15 mouse cellular contexts compared by ENCODE assay signal in the genomic region with DNA sequence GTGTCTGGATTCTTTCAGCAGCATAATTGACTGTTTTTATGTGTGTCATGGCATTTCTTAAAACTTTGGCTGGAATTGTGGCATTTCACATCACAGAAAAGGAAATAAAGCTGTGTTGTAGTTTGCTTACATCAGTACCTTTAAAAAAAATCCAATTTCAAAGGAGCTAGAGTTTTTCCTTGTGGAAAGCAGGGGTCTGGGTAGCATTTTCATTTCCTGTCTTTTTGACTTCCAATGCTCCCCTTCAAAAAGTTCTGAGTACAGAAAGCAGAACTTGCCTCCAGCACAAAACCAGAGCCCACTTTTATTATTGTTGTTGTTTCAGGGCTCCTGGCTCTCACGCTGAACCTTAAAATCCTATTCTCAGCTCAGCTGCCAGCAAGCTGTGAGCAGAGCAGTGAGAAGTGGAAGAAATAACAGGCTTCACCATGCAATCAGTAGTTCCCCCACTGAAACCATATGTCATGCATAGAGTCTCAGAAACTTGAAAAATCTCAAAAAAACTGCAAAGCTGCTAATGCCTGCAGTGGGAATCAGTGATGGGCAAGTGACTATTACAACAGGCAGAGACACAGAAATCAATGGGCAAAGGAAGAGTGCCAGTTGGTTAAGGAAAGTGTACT.
A peak's percentile ranks its signal among the peaks of the same experiment; 100 is the strongest.
DNase-seq lines count a peak whose midpoint lies in the region; ATAC-seq and TF ChIP-seq lines count a peak whose summit lies in the region.
"Had no signal": no experiment of that assay in that cellular context is flagged by ENCODE, and none has a peak within 500 bp of the region (broad histone marks: within the 10 kb centered on the region; RNA-seq: fewer than 3 reads in every experiment).

No protein-coding gene starts in this region.

- H3K9me3 ChIP-seq in forebrain, embryonic 16.5 days (ENCODE audit: control insufficient read depth, low read length): no peaks in the 10 kb centered on the region
- no peaks in the 10 kb centered on the region for H3K9me3 ChIP-seq in forebrain, embryonic 11.5 days (ENCODE audit: control insufficient read depth, low read length)
- H3K9me3 ChIP-seq in limb, embryonic 15.5 days: no peaks in the 10 kb centered on the region
- H3K9me3 ChIP-seq: liver, embryonic 15.5 days; neural tube, embryonic 12.5 days had no signal

- no peak for DNase-seq in forebrain, embryonic 11.5 days (ENCODE audit: low spot score)
- peak; percentile 4 for DNase-seq in layer of hippocampus, adult 9-11 months
- no peak for DNase-seq in layer of hippocampus, adult 9-10 months (ENCODE audit: low spot score)
- DNase-seq: adrenal gland, postnatal 10 days; B cell, adult 2 months; cerebellum, adult 8-10 months; heart, adult 11 months; kidney, adult 2 months; thymus, adult 18-20 months had no signal

- no peak overlapping the region for H3K4me3 ChIP-seq in forebrain, embryonic 16.5 days (replicated peaks; ENCODE audit: low read length)
- no peak overlapping the region for H3K4me3 ChIP-seq in forebrain, embryonic 11.5 days (ENCODE audit: low read depth, low read length)
- H3K4me3 ChIP-seq in embryonic fibroblast, embryonic 13.5 days (ENCODE audit: insufficient read depth, low read length): no peak overlapping the region
- H3K4me3 ChIP-seq in limb, embryonic 15.5 days: no peak overlapping the region
- H3K4me3 ChIP-seq: liver, embryonic 15.5 days; neural tube, embryonic 12.5 days had no signal

- no peaks in the 10 kb centered on the region for H3K4me1 ChIP-seq in forebrain, embryonic 16.5 days (replicated peaks; ENCODE audit: control insufficient read depth, insufficient read depth, low read length)
- no peaks in the 10 kb centered on the region for H3K4me1 ChIP-seq in forebrain, embryonic 11.5 days (replicated peaks; ENCODE audit: control insufficient read depth, insufficient read depth, low read length)
- no peaks in the 10 kb centered on the region for H3K4me1 ChIP-seq in embryonic fibroblast, embryonic 13.5 days (ENCODE audit: control insufficient read depth, insufficient read depth, low read length)
- H3K4me1 ChIP-seq in limb, embryonic 15.5 days: peaks cover 5% of the 10 kb centered on the region; the same call in 1 of the 2 replicates
- H3K4me1 ChIP-seq: liver, embryonic 15.5 days; neural tube, embryonic 12.5 days had no signal

- no peak overlapping the region for H3K27ac ChIP-seq in forebrain, embryonic 16.5 days (ENCODE audit: low read length)
- no peak overlapping the region for H3K27ac ChIP-seq in forebrain, embryonic 11.5 days (ENCODE audit: low read depth, low read length)
- H3K27ac ChIP-seq in embryonic fibroblast, embryonic 13.5 days (ENCODE audit: insufficient read depth, low read length): peak overlapping the region; percentile 24; the same call in 1 of the 2 replicates
- 0 out of 2 replicates have a peak overlapping the region, but pooled peaks have one; percentile 40 for H3K27ac ChIP-seq in limb, embryonic 15.5 days
- H3K27ac ChIP-seq: liver, embryonic 15.5 days; neural tube, embryonic 12.5 days had no signal

- peak; percentile 59 for ATAC-seq in forebrain, embryonic 16.5 days
- ATAC-seq in forebrain, embryonic 11.5 days (replicated peaks; ENCODE audit: low FRiP score): no peak
- no peak for ATAC-seq in limb, embryonic 15.5 days (ENCODE audit: insufficient number of reproducible peaks, low FRiP score, low TSS enrichment, low read depth)
- no peak for ATAC-seq in monocyte, adult 5-6 weeks (replicated peaks; ENCODE audit: insufficient number of reproducible peaks, low FRiP score, low TSS enrichment, poor library complexity, severe bottlenecking)

- H3K9ac ChIP-seq in forebrain, embryonic 16.5 days (replicated peaks; ENCODE audit: low read depth, low read length): no peak overlapping the region
- H3K9ac ChIP-seq in forebrain, embryonic 11.5 days (ENCODE audit: low read length): no peak overlapping the region
- H3K9ac ChIP-seq in limb, embryonic 15.5 days: no peak overlapping the region
- H3K9ac ChIP-seq: liver, embryonic 15.5 days; neural tube, embryonic 12.5 days had no signal

- no peak for TF ChIP-seq POLR2A in embryonic fibroblast, embryonic 13.5 days (IDR thresholded peaks at IDR 0.05; ENCODE audit: low read depth, low read length)

- TF ChIP-seq CTCF in embryonic fibroblast, embryonic 13.5 days (IDR thresholded peaks at IDR 0.05; ENCODE audit: borderline replicate concordance, insufficient read depth, low read length): no peak

- no peak overlapping the region for H3K4me2 ChIP-seq in forebrain, embryonic 16.5 days (ENCODE audit: low read length)
- H3K4me2 ChIP-seq in forebrain, embryonic 11.5 days (ENCODE audit: low read depth, low read length, severe bottlenecking): no peak overlapping the region
- H3K4me2 ChIP-seq in limb, embryonic 15.5 days: no peak overlapping the region
- H3K4me2 ChIP-seq: liver, embryonic 15.5 days; neural tube, embryonic 12.5 days had no signal

- 45% methylated on average over 1 of the region's 1 CpGs for whole genome bisulfite sequencing in forebrain, embryonic 16.5 days
- 80% methylated on average over 1 of the region's 1 CpGs for WGBS in forebrain, embryonic 11.5 days
- 14% methylated on average over 1 of the region's 1 CpGs for WGBS in limb, embryonic 15.5 days

- no peaks in the 10 kb centered on the region for H3K27me3 ChIP-seq in forebrain, embryonic 16.5 days (replicated peaks; ENCODE audit: control insufficient read depth, insufficient read depth, low read length)
- H3K27me3 ChIP-seq in forebrain, embryonic 11.5 days (ENCODE audit: control insufficient read depth, insufficient read depth, low read length): no peaks in the 10 kb centered on the region
- H3K27me3 ChIP-seq in limb, embryonic 15.5 days: no peaks in the 10 kb centered on the region
- H3K27me3 ChIP-seq: liver, embryonic 15.5 days; neural tube, embryonic 12.5 days had no signal

- no peaks in the 10 kb centered on the region for H3K36me3 ChIP-seq in forebrain, embryonic 16.5 days (ENCODE audit: control insufficient read depth, insufficient read depth)
- no peaks in the 10 kb centered on the region for H3K36me3 ChIP-seq in forebrain, embryonic 11.5 days (ENCODE audit: control insufficient read depth, insufficient read depth, low read length)
- no peaks in the 10 kb centered on the region for H3K36me3 ChIP-seq in limb, embryonic 15.5 days
- H3K36me3 ChIP-seq: liver, embryonic 15.5 days; neural tube, embryonic 12.5 days had no signal

Comparison
In these comparisons a context has a peak if more than half of its experiments do, and no peak if none do; other contexts are left out.
1. H3K27ac ChIP-seq: peak in embryonic fibroblast, embryonic 13.5 days (single experiment) and limb, embryonic 15.5 days (single experiment); none in forebrain, embryonic 16.5 days (single experiment) and forebrain, embryonic 11.5 days (single experiment).